Mouse (Mus musculus): ENCODE results near the gene Iqck. TPM values are rescaled to one million over a fixed set of nuclear protein-coding genes. Genes with fewer than 3 reads are reported as not detected.

Iqck gene
- total and polyA plus RNA-seq, 3 experiments, result 0.29 to 0.70 (median 0.32) TPM

DNA sequence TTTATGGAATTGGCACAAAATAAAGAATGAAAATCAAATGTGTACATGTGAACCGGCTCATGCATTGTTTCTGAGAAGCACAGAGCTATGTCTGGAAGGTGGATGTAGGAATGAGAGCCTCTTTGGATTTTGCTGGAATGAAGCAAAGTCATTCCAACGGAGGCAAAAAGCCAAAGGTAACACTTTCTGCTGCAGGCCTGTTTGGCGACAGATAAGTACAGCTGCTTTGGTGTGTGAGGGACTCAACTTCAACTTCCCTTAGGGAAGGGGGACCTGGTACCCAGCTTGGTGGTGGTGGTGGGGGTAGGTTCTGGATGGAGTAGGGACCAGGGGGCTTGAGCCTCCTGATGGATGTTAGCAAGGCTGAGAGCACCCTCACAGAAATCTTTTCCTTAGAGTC lies 120.3 kb downstream of the Iqck start:
- WGBS, result 31% methylated on average over 3 of the region's 3 CpGs
- H3K36me3 ChIP-seq (ENCODE audit: control insufficient read depth, insufficient read depth, low read length), result no peaks in the 10 kb centered on the region
- peak overlapping the region; percentile 10; the same call in 1 of the 2 replicates for H3K4me3 ChIP-seq
- peak in 1 of 2 experiments; percentile 21 for DNase-seq
- H3K9ac ChIP-seq (ENCODE audit: low read depth, low read length), result no peak overlapping the region
- no peaks in the 10 kb centered on the region for H3K79me2 ChIP-seq (replicated peaks; ENCODE audit: control insufficient read depth, insufficient read depth, low read length)
- H3K4me1 ChIP-seq (ENCODE audit: control insufficient read depth, insufficient read depth, low read length), result peaks cover 3% of the 10 kb centered on the region
- intact Hi-C loops (cut with DNase I), result no loop called here
- H3K27ac ChIP-seq, result peak overlapping the region; percentile 32
- TF ChIP-seq EP300 (IDR thresholded peaks at IDR 0.05; ENCODE audit: insufficient read depth, low read depth, low read length) (no peak), CTCF (IDR thresholded peaks at IDR 0.05) (no peak), POLR2A (IDR thresholded peaks at IDR 0.05; ENCODE audit: insufficient read depth, low read depth, low read length) (no peak)
- H3K27me3 ChIP-seq (ENCODE audit: control insufficient read depth, insufficient read depth, low read length), result no peaks in the 10 kb centered on the region

- peaks cover 5% of the 10 kb centered on the region for H3K4me1 ChIP-seq (ENCODE audit: control insufficient read depth, insufficient read depth, low read length)
- peak overlapping the region; percentile 10; the same call in 1 of the 2 replicates for H3K4me3 ChIP-seq
- H3K36me3 ChIP-seq (ENCODE audit: control insufficient read depth, insufficient read depth, low read length), result no peaks in the 10 kb centered on the region
- DNase-seq, result peak; percentile 76 to 79
- no peaks in the 10 kb centered on the region for H3K27me3 ChIP-seq (ENCODE audit: control insufficient read depth, insufficient read depth, low read length)
- WGBS, result 19% methylated on average over 14 of the region's 14 CpGs
- peak overlapping the region; percentile 60 for H3K27ac ChIP-seq
- TF ChIP-seq POLR2A (IDR thresholded peaks at IDR 0.05; ENCODE audit: insufficient read depth, low read depth, low read length), result 0 out of 2 replicates have a peak, but pooled peaks have one; percentile 42
- TF ChIP-seq CTCF (IDR thresholded peaks at IDR 0.05), result no peak
- H3K79me2 ChIP-seq (replicated peaks; ENCODE audit: control insufficient read depth, insufficient read depth, low read length), result no peaks in the 10 kb centered on the region
- intact Hi-C loops (cut with DNase I), result no loop called here
- no peak overlapping the region for H3K9ac ChIP-seq (ENCODE audit: low read depth, low read length)
Observed at GRCm38 (mm10) chr7:118976414-118977166, 121.0 kb downstream of the Iqck start.

GRCm38 (mm10) chr7:118977167-118977543 lies 121.6 kb downstream of the Iqck start:
- DNase-seq, result no peak
- H3K9ac ChIP-seq (ENCODE audit: low read depth, low read length), result no peak overlapping the region
- no peak overlapping the region for H3K4me3 ChIP-seq
- H3K79me2 ChIP-seq (replicated peaks; ENCODE audit: control insufficient read depth, insufficient read depth, low read length), result no peaks in the 10 kb centered on the region
- 78% methylated on average over 10 of the region's 10 CpGs for WGBS
- no peaks in the 10 kb centered on the region for H3K27me3 ChIP-seq (ENCODE audit: control insufficient read depth, insufficient read depth, low read length)
- H3K4me1 ChIP-seq (ENCODE audit: control insufficient read depth, insufficient read depth, low read length), result peaks cover 10% of the 10 kb centered on the region
- H3K27ac ChIP-seq, result peak overlapping the region; percentile 60
- H3K36me3 ChIP-seq (ENCODE audit: control insufficient read depth, insufficient read depth, low read length), result no peaks in the 10 kb centered on the region
- intact Hi-C loops (cut with DNase I), result no loop called here
- TF ChIP-seq EP300 (IDR thresholded peaks at IDR 0.05; ENCODE audit: insufficient read depth, low read depth, low read length), result no peak
- no peak for TF ChIP-seq CTCF (IDR thresholded peaks at IDR 0.05)
- no peak for TF ChIP-seq POLR2A (IDR thresholded peaks at IDR 0.05; ENCODE audit: insufficient read depth, low read depth, low read length)

DNA sequence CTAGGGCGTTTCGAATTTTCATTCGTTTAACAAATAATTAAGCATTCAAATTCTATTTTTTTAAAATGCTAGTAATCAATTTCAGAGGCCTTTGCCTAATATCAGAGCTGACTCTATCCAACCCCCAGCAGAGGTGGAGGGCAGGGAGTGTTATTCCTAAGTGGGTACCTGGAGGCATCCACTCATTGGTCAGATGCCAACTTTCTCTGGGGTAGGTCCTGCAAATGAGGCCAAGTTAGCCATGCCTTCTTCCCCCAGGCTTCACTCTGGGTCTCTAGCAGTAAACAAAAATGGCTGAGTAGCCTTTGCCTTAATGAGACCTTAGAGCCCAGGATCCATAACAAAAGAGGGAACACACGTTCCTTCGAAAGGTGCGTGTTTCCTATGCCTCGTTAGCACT lies 123.6 kb downstream of the Iqck start:
- no peak overlapping the region for H3K9ac ChIP-seq (ENCODE audit: low read depth, low read length)
- WGBS, result 92% methylated on average over 7 of the region's 7 CpGs
- DNase-seq, result no peak
- H3K36me3 ChIP-seq (ENCODE audit: control insufficient read depth, insufficient read depth, low read length), result no peaks in the 10 kb centered on the region
- no peak for TF ChIP-seq POLR2A (IDR thresholded peaks at IDR 0.05; ENCODE audit: insufficient read depth, low read depth, low read length)
- no peak for TF ChIP-seq CTCF (IDR thresholded peaks at IDR 0.05)
- no peak for TF ChIP-seq EP300 (IDR thresholded peaks at IDR 0.05; ENCODE audit: insufficient read depth, low read depth, low read length)
- intact Hi-C loops (cut with DNase I), result no loop called here
- H3K4me3 ChIP-seq, result no peak overlapping the region
- H3K27me3 ChIP-seq (ENCODE audit: control insufficient read depth, insufficient read depth, low read length), result no peaks in the 10 kb centered on the region
- H3K79me2 ChIP-seq (replicated peaks; ENCODE audit: control insufficient read depth, insufficient read depth, low read length), result 0 out of 2 replicates have a peak, but pooled peaks cover 2% of the 10 kb centered on the region
- no peak overlapping the region for H3K27ac ChIP-seq
- H3K4me1 ChIP-seq (ENCODE audit: control insufficient read depth, insufficient read depth, low read length), result peaks cover 11% of the 10 kb centered on the region

DNA sequence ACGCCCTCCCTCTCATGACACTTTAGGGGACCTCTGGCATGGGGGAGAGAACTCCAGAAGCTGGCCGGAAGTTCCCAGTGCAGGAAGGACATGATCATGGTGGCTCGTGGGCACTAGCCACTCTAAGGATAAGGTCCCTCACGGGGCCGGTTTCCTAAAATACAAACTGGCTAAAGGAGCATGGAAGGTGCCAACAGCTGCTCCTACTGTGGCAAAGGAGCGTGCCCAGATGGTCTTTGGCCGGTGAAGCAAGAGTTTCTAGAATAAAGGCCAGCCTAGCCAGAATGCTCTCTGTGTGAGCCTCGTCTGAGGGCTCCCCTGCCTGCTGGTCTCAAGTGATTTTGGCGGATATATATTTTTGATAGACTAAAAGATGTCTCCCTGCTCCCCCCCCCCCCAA lies 124.2 kb downstream of the Iqck start:
- Histone ChIP-seq H3K4me1 (ENCODE audit: control insufficient read depth, insufficient read depth, low read length) (peaks cover 13% of the 10 kb centered on the region), H3K27ac (no peak overlapping the region), H3K36me3 (ENCODE audit: control insufficient read depth, insufficient read depth, low read length) (no peaks in the 10 kb centered on the region), H3K79me2 (replicated peaks; ENCODE audit: control insufficient read depth, insufficient read depth, low read length) (0 out of 2 replicates have a peak, but pooled peaks cover 2% of the 10 kb centered on the region), H3K9ac (ENCODE audit: low read depth, low read length) (no peak overlapping the region), H3K4me3 (no peak overlapping the region), H3K27me3 (ENCODE audit: control insufficient read depth, insufficient read depth, low read length) (no peaks in the 10 kb centered on the region)
- intact Hi-C loops (cut with DNase I), result no loop called here
- no peak for TF ChIP-seq EP300 (IDR thresholded peaks at IDR 0.05; ENCODE audit: insufficient read depth, low read depth, low read length)
- 59% methylated on average over 9 of the region's 9 CpGs for WGBS
- DNase-seq, result no peak

DNA sequence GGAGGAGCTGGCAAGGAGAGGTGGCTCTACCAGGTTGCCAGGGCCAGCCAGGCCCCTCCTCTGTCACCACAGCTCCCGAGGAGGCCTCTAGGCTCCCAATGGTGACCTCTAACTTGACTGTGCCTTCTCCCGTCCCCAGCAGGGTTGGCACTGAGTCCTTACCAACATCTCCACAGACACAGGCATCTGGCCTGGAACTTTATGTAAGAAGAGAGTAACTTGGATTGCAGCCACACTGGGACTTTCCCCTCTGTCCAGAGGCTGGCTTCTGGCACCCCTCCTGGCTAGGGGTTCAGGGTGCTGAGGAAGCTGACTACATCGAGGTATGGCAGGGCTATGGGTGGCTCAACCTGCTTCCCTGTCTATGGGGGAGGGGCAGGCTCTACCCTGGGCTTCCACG lies 125.8 kb downstream of the Iqck start:
- H3K4me1 ChIP-seq (ENCODE audit: control insufficient read depth, insufficient read depth, low read length), result peaks cover 11% of the 10 kb centered on the region
- DNase-seq, result peak in 1 of 2 experiments; percentile 56

More for the DNA sequence above, 125.8 kb downstream of the Iqck start:
- Histone ChIP-seq H3K79me2 (replicated peaks; ENCODE audit: control insufficient read depth, insufficient read depth, low read length) (0 out of 2 replicates have a peak, but pooled peaks cover 2% of the 10 kb centered on the region), H3K9ac (ENCODE audit: low read depth, low read length) (no peak overlapping the region), H3K27ac (peak overlapping the region; percentile 38; the same call in 1 of the 2 replicates), H3K36me3 (ENCODE audit: control insufficient read depth, insufficient read depth, low read length) (no peaks in the 10 kb centered on the region), H3K4me3 (no peak overlapping the region), H3K27me3 (ENCODE audit: control insufficient read depth, insufficient read depth, low read length) (no peaks in the 10 kb centered on the region)
- WGBS, result 31% methylated on average over 4 of the region's 4 CpGs
- no peak for TF ChIP-seq EP300 (IDR thresholded peaks at IDR 0.05; ENCODE audit: insufficient read depth, low read depth, low read length)
- TF ChIP-seq POLR2A (IDR thresholded peaks at IDR 0.05; ENCODE audit: insufficient read depth, low read depth, low read length), result no peak
- TF ChIP-seq CTCF (IDR thresholded peaks at IDR 0.05), result no peak
- intact Hi-C loops (cut with DNase I), result no loop called here

All from heart, adult 2 months (tissue).